Mouse (Mus musculus) neural tube, embryonic 15.5 days (tissue): ENCODE results near the gene Dmgdh. TPM values are rescaled to one million over a fixed set of nuclear protein-coding genes. Genes with fewer than 3 reads are reported as not detected.

Source experiments
- ATAC-seq: fragments of 200-750 bp; cut with Nextera tagmentation; 2 replicates; pipeline ENCODE4 v1.8.0; 2017; ENCODE audit warnings: mild to moderate bottlenecking, moderate TSS enrichment, moderate library complexity; ENCODE audit not compliant: low FRiP score
- H3K27ac ChIP-seq: fragments of 300-500 bp; sonication (generic); replicated peaks from 2 replicates; pipeline ENCODE4 v1.5.1; 2015; ENCODE audit warnings: mild to moderate bottlenecking, inconsistent platforms
- H3K27me3 ChIP-seq: fragments of 300-500 bp; sonication (generic); replicated peaks from 2 replicates; pipeline ENCODE4 v1.6.1; 2015; ENCODE audit warnings: inconsistent platforms
- H3K36me3 ChIP-seq: fragments of 300-500 bp; sonication (generic); 2 replicates; pipeline ENCODE4 v1.6.1; 2015; ENCODE audit warnings: inconsistent platforms
- H3K4me1 ChIP-seq: fragments of 300-500 bp; sonication (generic); 2 replicates; pipeline ENCODE4 v1.6.1; 2015; ENCODE audit warnings: inconsistent platforms
- H3K4me2 ChIP-seq: fragments of 300-500 bp; sonication (generic); 2 replicates; pipeline ENCODE4 v1.6.1; 2015; ENCODE audit warnings: inconsistent platforms, mild to moderate bottlenecking, moderate library complexity
- H3K4me3 ChIP-seq: fragments of 300-500 bp; sonication (generic); replicated peaks from 2 replicates; pipeline ENCODE4 v1.5.1; 2015; ENCODE audit warnings: mild to moderate bottlenecking, inconsistent platforms
- H3K9ac ChIP-seq: fragments of 300-500 bp; sonication (generic); replicated peaks from 2 replicates; pipeline ENCODE4 v1.6.1; 2015; ENCODE audit warnings: mild to moderate bottlenecking, inconsistent platforms
- H3K9me3 ChIP-seq: fragments of 300-500 bp; sonication (generic); replicated peaks from 2 replicates; pipeline ENCODE4 v1.6.1; 2016; ENCODE audit warnings: inconsistent platforms
- WGBS: fragments of 180-500 bp; shearing (Covaris S2); methylation state at CpG from one replicate; pipeline ENCODE4 v1.1.7; 2015; ENCODE audit warnings: mixed read lengths; 5-methylcytosine and 5-hydroxymethylcytosine counted together
- polyA plus RNA-seq: library from polyadenylated mRNA; unstranded; fragments of >200 nt; fragmentation: Nextera tagmentation; extraction: Ambion mirVana; gene quantifications from 2 replicates; pipeline ENCODE4 v1.2.1, GENCODE M21; 2015

Dmgdh gene
- polyA plus RNA-seq = 0.18 and 0.28 TPM in 2 replicates

- no peak within 1 kb of the TSS for H3K9ac ChIP-seq
- WGBS = 7% methylated on average over 29 of the region's 31 CpGs
- H3K9me3 ChIP-seq = no peaks in the 10 kb centered on the region
- no peak within 1 kb of the TSS for H3K27ac ChIP-seq
- ATAC-seq = no peak
- H3K4me3 ChIP-seq = no peak within 1 kb of the TSS
- H3K27me3 ChIP-seq = peaks cover 8% of the 10 kb centered on the region
- H3K36me3 ChIP-seq = no peaks in the 10 kb centered on the region
- H3K4me2 ChIP-seq = peak within 1 kb of the TSS; percentile 42
- H3K4me1 ChIP-seq = peaks cover 5% of the 10 kb centered on the region; the same call in 1 of the 2 replicates
Observed at GRCm38 (mm10) chr13:93674131-93674561, at the start of gene Dmgdh, which contains the start of gene Bhmt2. TSS of gene Dmgdh (plus strand) at chr13:93674433. TSS of gene Bhmt2 (minus strand) at chr13:93674302.

GRCm38 (mm10) chr13:93628861-93629260 is 45.4 kb upstream of the Dmgdh start:
- 16% methylated on average over 6 of the region's 6 CpGs for WGBS
- H3K4me2 ChIP-seq = no peak overlapping the region
- no peaks in the 10 kb centered on the region for H3K27me3 ChIP-seq
- no peaks in the 10 kb centered on the region; the same call in 1 of the 2 replicates for H3K4me1 ChIP-seq
- H3K27ac ChIP-seq = no peak overlapping the region
- H3K9me3 ChIP-seq = no peaks in the 10 kb centered on the region
- ATAC-seq = no peak
- H3K4me3 ChIP-seq = no peak overlapping the region
- no peak overlapping the region for H3K9ac ChIP-seq
- H3K36me3 ChIP-seq = no peaks in the 10 kb centered on the region

GRCm38 (mm10) chr13:93630941-93631705 is 43.1 kb upstream of the Dmgdh start:
- no peak overlapping the region for H3K4me3 ChIP-seq
- no peaks in the 10 kb centered on the region for H3K9me3 ChIP-seq
- no peak for ATAC-seq
- no peaks in the 10 kb centered on the region; the same call in 1 of the 2 replicates for H3K4me1 ChIP-seq
- no peaks in the 10 kb centered on the region for H3K36me3 ChIP-seq
- no peak overlapping the region for H3K4me2 ChIP-seq
- H3K27ac ChIP-seq = no peak overlapping the region
- WGBS = 91% methylated on average over 10 of the region's 10 CpGs
- H3K27me3 ChIP-seq = no peaks in the 10 kb centered on the region
- no peak overlapping the region for H3K9ac ChIP-seq

- ATAC-seq = no peak
- no peaks in the 10 kb centered on the region for H3K36me3 ChIP-seq
- no peak overlapping the region for H3K9ac ChIP-seq
- no peak overlapping the region for H3K27ac ChIP-seq
- no peak overlapping the region for H3K4me2 ChIP-seq
- H3K4me1 ChIP-seq = no peaks in the 10 kb centered on the region; the same call in 1 of the 2 replicates
- 86% methylated on average over 5 of the region's 5 CpGs for WGBS
- H3K4me3 ChIP-seq = no peak overlapping the region
- no peaks in the 10 kb centered on the region for H3K27me3 ChIP-seq
- no peaks in the 10 kb centered on the region for H3K9me3 ChIP-seq
Observed at GRCm38 (mm10) chr13:93632927-93633326, 41.3 kb upstream of the Dmgdh start.

GRCm38 (mm10) chr13:93636561-93636960 is 37.7 kb upstream of the Dmgdh start:
- Histone ChIP-seq H3K27me3 (no peaks in the 10 kb centered on the region), H3K9ac (no peak overlapping the region), H3K4me2 (no peak overlapping the region), H3K4me1 (no peaks in the 10 kb centered on the region), H3K9me3 (no peaks in the 10 kb centered on the region), H3K36me3 (no peaks in the 10 kb centered on the region), H3K4me3 (no peak overlapping the region), H3K27ac (no peak overlapping the region)
- WGBS = 91% methylated on average over 1 of the region's 1 CpGs
- ATAC-seq = no peak

- Histone ChIP-seq H3K4me3 (no peak within 1 kb of the TSS), H3K4me1 (no peaks in the 10 kb centered on the region), H3K27ac (no peak within 1 kb of the TSS), H3K9me3 (no peaks in the 10 kb centered on the region), H3K36me3 (no peaks in the 10 kb centered on the region), H3K9ac (no peak within 1 kb of the TSS), H3K27me3 (no peaks in the 10 kb centered on the region), H3K4me2 (no peak within 1 kb of the TSS)
- no peak for ATAC-seq
- WGBS = 82% methylated on average over 19 of the region's 19 CpGs
Observed at GRCm38 (mm10) chr13:93637282-93638245, 36.7 kb upstream of the Dmgdh start, which contains the start of gene Bhmt. TSS of gene Bhmt (minus strand) at chr13:93637961.

GRCm38 (mm10) chr13:93639636-93640035 is 34.6 kb upstream of the Dmgdh start:
- no peak for ATAC-seq
- Histone ChIP-seq H3K9me3 (no peaks in the 10 kb centered on the region), H3K27ac (no peak overlapping the region), H3K9ac (no peak overlapping the region), H3K4me3 (no peak overlapping the region), H3K27me3 (no peaks in the 10 kb centered on the region), H3K4me1 (no peaks in the 10 kb centered on the region), H3K4me2 (no peak overlapping the region), H3K36me3 (no peaks in the 10 kb centered on the region)
- WGBS = 75% methylated on average over 4 of the region's 4 CpGs

- WGBS = 87% methylated on average over 7 of the region's 7 CpGs
- Histone ChIP-seq H3K27me3 (no peaks in the 10 kb centered on the region), H3K27ac (no peak overlapping the region), H3K4me3 (no peak overlapping the region), H3K36me3 (no peaks in the 10 kb centered on the region), H3K9ac (no peak overlapping the region), H3K4me2 (no peak overlapping the region), H3K4me1 (no peaks in the 10 kb centered on the region), H3K9me3 (no peaks in the 10 kb centered on the region)
- ATAC-seq = no peak
Observed at GRCm38 (mm10) chr13:93648387-93649130, 25.7 kb upstream of the Dmgdh start.

GRCm38 (mm10) chr13:93653382-93653781 is 20.9 kb upstream of the Dmgdh start:
- Histone ChIP-seq H3K27ac (no peak overlapping the region), H3K27me3 (no peaks in the 10 kb centered on the region), H3K9ac (no peak overlapping the region), H3K4me1 (no peaks in the 10 kb centered on the region), H3K4me2 (no peak overlapping the region), H3K9me3 (no peaks in the 10 kb centered on the region), H3K36me3 (no peaks in the 10 kb centered on the region), H3K4me3 (no peak overlapping the region)
- whole genome bisulfite sequencing = 91% methylated on average over 6 of the region's 6 CpGs
- ATAC-seq = no peak

GRCm38 (mm10) chr13:93657941-93658340 is 16.3 kb upstream of the Dmgdh start:
- no peak for ATAC-seq
- Histone ChIP-seq H3K4me3 (no peak overlapping the region), H3K27me3 (no peaks in the 10 kb centered on the region), H3K36me3 (no peaks in the 10 kb centered on the region), H3K4me1 (no peaks in the 10 kb centered on the region), H3K27ac (no peak overlapping the region), H3K4me2 (no peak overlapping the region), H3K9me3 (no peaks in the 10 kb centered on the region), H3K9ac (no peak overlapping the region)
- WGBS = 66% methylated on average over 5 of the region's 5 CpGs

GRCm38 (mm10) chr13:93667586-93667985 is 6.6 kb upstream of the Dmgdh start:
- H3K27me3 ChIP-seq = no peaks in the 10 kb centered on the region
- H3K4me2 ChIP-seq = no peak overlapping the region
- H3K27ac ChIP-seq = no peak overlapping the region
- 90% methylated on average over 4 of the region's 4 CpGs for WGBS
- no peak for ATAC-seq
- H3K4me3 ChIP-seq = no peak overlapping the region
- no peak overlapping the region for H3K9ac ChIP-seq
- H3K36me3 ChIP-seq = no peaks in the 10 kb centered on the region
- H3K4me1 ChIP-seq = no peaks in the 10 kb centered on the region
- H3K9me3 ChIP-seq = no peaks in the 10 kb centered on the region
